Mouse (Mus musculus) ES-E14 (cell line): ENCODE measurements at regions not wholly inside any gene's neighbourhood (a gene's known extent, or its start where the extent isn't known, plus 50 kb on each side); places are given as distances from the start of the nearest gene placed in this dataset.

Experiments used
- CHD2 ChIP-seq: IDR thresholded peaks from 2 replicates; pipeline ENCODE4 v1.6.1; 2014; ENCODE audit warnings: mild to moderate bottlenecking, low read depth, low read length, inconsistent platforms
- MAFK ChIP-seq: IDR thresholded peaks from 2 replicates; pipeline ENCODE4 v1.6.1; 2014; ENCODE audit warnings: mild to moderate bottlenecking, low read depth, low read length, inconsistent platforms; ENCODE audit not compliant: insufficient read depth

DNA sequence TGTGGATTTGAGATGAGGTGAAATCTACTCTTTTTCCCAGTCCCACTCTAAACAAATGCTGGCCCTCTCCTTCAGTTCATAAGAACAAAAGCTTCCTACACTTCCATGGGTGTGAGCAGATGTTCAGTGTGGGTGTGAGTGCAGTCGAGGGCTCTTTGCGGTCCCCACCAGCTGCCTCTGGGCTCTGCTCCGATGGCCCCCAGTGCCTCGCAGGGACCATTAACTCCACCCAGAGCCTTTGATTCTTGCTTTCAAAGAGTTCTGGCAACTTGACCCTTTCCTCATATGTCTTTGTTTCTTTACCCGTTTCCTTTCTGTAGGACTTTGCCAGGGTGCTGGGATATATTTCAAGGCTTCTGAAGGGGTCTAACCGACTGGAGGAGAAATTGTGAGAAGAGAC is 229.9 kb upstream of the Cxcr4 start:
- no peak for TF ChIP-seq MAFK
- TF ChIP-seq CHD2: no peak
